Mouse (Mus musculus) lung, adult 2 months (tissue): ENCODE data around the gene Foxj1.

Experiments used
- CTCF ChIP-seq: fragments of 200-500 bp; IDR thresholded peaks from 2 replicates; pipeline ENCODE4 v1.5.1; 2011; ENCODE audit warnings: mild to moderate bottlenecking, low read length, control low read depth; ENCODE audit not compliant: insufficient read depth
- POLR2A ChIP-seq: fragments of 200-500 bp; IDR thresholded peaks from 2 replicates; pipeline ENCODE4 v1.6.1; 2011; ENCODE audit warnings: low read depth, mild to moderate bottlenecking, control low read depth, low read length, borderline replicate concordance; ENCODE audit errors: extremely low read depth

GRCm38 (mm10) chr11:116332232-116332982, 2.8 kb downstream of the Foxj1 start:
- no peak for TF ChIP-seq POLR2A
- no peak for TF ChIP-seq CTCF
